Mouse (Mus musculus) midbrain, embryonic 14.5 days (tissue): ENCODE measurements around the gene Trip10. TPM values are rescaled to one million over a fixed set of nuclear protein-coding genes. Genes with fewer than 3 reads are reported as not detected.

Experiments used
- ATAC-seq: fragments of 200-750 bp; cut with Nextera tagmentation; 2 replicates; pipeline ENCODE4 v1.8.0; 2017; ENCODE audit warnings: moderate number of reproducible peaks, moderate library complexity; ENCODE audit not compliant: low FRiP score, low TSS enrichment
- DNase-seq: peaks from one replicate; pipeline ENCODE4 v3.0.0-alpha.2; 2015
- H3K27ac ChIP-seq: fragments of 300-500 bp; sonication (generic); replicated peaks from 2 replicates; pipeline ENCODE4 v1.5.1; 2014; ENCODE audit warnings: mild to moderate bottlenecking, low read depth, low read length, moderate library complexity
- H3K27me3 ChIP-seq: fragments of 300-500 bp; sonication (generic); 2 replicates; pipeline ENCODE4 v1.6.1; 2014; ENCODE audit warnings: low read length, control low read depth, mixed read lengths; ENCODE audit not compliant: control insufficient read depth, insufficient read depth
- H3K36me3 ChIP-seq: fragments of 300-500 bp; sonication (generic); 2 replicates; pipeline ENCODE4 v1.6.1; 2014; ENCODE audit warnings: low read length, control low read depth; ENCODE audit not compliant: control insufficient read depth, insufficient read depth
- H3K4me1 ChIP-seq: fragments of 300-500 bp; sonication (generic); 2 replicates; pipeline ENCODE4 v1.6.1; 2014; ENCODE audit warnings: mild to moderate bottlenecking, antibody characterized with exemption, low read length, control low read depth; ENCODE audit not compliant: control insufficient read depth, insufficient read depth
- H3K4me2 ChIP-seq: fragments of 300-500 bp; sonication (generic); 2 replicates; pipeline ENCODE4 v1.6.1; 2014; ENCODE audit warnings: mild to moderate bottlenecking, low read length, moderate library complexity
- H3K4me3 ChIP-seq: fragments of 300-500 bp; sonication (generic); replicated peaks from 2 replicates; pipeline ENCODE4 v1.5.1; 2014; ENCODE audit warnings: low read depth, low read length
- H3K9ac ChIP-seq: fragments of 300-500 bp; sonication (generic); replicated peaks from 2 replicates; pipeline ENCODE4 v1.6.1; 2014; ENCODE audit warnings: mild to moderate bottlenecking, low read length, moderate library complexity
- H3K9me3 ChIP-seq: fragments of 300-500 bp; sonication (generic); 2 replicates; pipeline ENCODE4 v1.6.1; 2016; ENCODE audit warnings: low read length, control low read depth, mixed read lengths; ENCODE audit not compliant: control insufficient read depth
- WGBS: fragments of 180-500 bp; shearing (Covaris S2); extraction: QIAGEN DNeasy Blood & Tissue Kit; methylation state at CpG from one replicate; pipeline ENCODE4 v1.1.7; 2014; 5-methylcytosine and 5-hydroxymethylcytosine counted together
- microRNA-seq: library from miRNA; unstranded; fragments of <30 nt; microRNA quantifications from one replicate; pipeline ENCODE4, GENCODE M21; 2016
- polyA plus RNA-seq: library from polyadenylated mRNA; unstranded; fragments of >200 nt; fragmentation: Nextera tagmentation; extraction: Ambion mirVana; gene quantifications from 2 replicates; pipeline ENCODE4 v1.2.1, GENCODE M21; 2014

Trip10 gene
- polyA plus RNA-seq, 1 experiment from 2014 or later = 7.2 TPM

DNA sequence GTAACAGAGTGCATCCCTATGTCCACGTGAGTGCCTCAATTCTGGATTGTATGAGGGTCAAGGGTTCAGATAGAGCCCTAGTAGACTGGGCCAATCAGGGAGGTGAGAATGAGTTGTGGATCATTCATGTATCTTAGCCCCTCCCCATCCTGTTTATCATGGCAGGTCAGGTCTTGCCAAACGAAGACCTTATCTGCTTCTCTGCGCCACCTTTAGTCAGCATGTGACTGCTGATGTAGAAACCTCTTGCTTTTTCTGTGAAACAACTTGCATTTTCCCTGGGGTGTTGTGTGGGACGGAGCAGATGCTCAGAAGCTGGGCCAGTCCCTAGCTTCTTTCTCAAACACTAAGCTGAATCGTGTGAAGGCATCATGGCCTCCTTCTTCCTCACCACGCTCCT, 57.8 kb downstream of the Trip10 start:
- ATAC-seq (no peak), DNase-seq (no peak)
- Histone ChIP-seq H3K27me3 (no peaks in the 10 kb centered on the region), H3K27ac (no peak overlapping the region), H3K4me2 (no peak overlapping the region), H3K9me3 (no peaks in the 10 kb centered on the region), H3K9ac (no peak overlapping the region), H3K4me1 (no peaks in the 10 kb centered on the region), H3K36me3 (no peaks in the 10 kb centered on the region), H3K4me3 (no peak overlapping the region)
- WGBS = 78% methylated on average over 6 of the region's 6 CpGs

DNA sequence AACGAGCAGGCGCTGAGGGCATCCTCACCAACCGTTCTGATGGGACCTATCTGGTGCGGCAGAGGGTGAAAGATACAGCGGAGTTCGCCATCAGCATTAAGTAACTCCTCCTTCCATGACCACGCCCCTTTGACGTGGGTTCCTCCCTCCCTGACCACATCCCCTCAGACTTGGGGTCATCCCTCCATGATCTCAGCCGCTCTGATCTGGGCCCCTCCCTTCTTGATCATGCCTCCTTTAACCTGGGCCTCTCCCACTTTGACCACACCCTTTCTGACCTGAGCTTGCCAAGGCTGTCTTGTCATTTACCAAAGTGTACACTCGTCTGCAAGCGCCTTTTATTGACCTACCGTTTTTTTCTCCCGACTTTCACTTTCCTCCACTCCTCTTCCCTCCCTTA, 62.5 kb downstream of the Trip10 start:
- Histone ChIP-seq H3K4me3 (no peak overlapping the region), H3K9ac (no peak overlapping the region), H3K27me3 (no peaks in the 10 kb centered on the region), H3K4me2 (no peak overlapping the region), H3K9me3 (no peaks in the 10 kb centered on the region), H3K36me3 (no peaks in the 10 kb centered on the region), H3K27ac (no peak overlapping the region), H3K4me1 (no peaks in the 10 kb centered on the region)
- 43% methylated on average over 13 of the region's 13 CpGs for WGBS
- ATAC-seq (no peak), DNase-seq (no peak)

Small RNA genes within 50 kb of the gene (microRNA-seq; reads per million reads assigned to microRNA genes)
- gene Mir6978 = not detected

Other genes with a start within 250 kb of the Trip10 start
- gene Pspn, start 249.4 kb upstream of the Trip10 start, polyA plus RNA-seq = not detected in 2 replicates
- gene Gtf2f1, start 238.2 kb upstream of the Trip10 start, polyA plus RNA-seq = 61.3 and 63.7 TPM in 2 replicates
- gene Gm17949, start 238.0 kb upstream of the Trip10 start, polyA plus RNA-seq = 0.24 and 0.42 TPM in 2 replicates
- gene Khsrp, start 217.9 kb upstream of the Trip10 start, polyA plus RNA-seq = 37.5 and 41.7 TPM in 2 replicates
- not detected in 2 replicates for gene Slc25a41, start 207.8 kb upstream of the Trip10 start, polyA plus RNA-seq
- gene Crb3, start 190.3 kb upstream of the Trip10 start, polyA plus RNA-seq = 1.2 and 1.7 TPM in 2 replicates
- 31.6 and 32.9 TPM in 2 replicates for gene Slc25a23, start 189.6 kb upstream of the Trip10 start, polyA plus RNA-seq
- gene Dennd1c, start 170.9 kb upstream of the Trip10 start, polyA plus RNA-seq = 3.3 and 3.4 TPM in 2 replicates
- gene Tubb4a, start 161.7 kb upstream of the Trip10 start, polyA plus RNA-seq = 324 and 344 TPM in 2 replicates
- 5.2 and 6.7 TPM in 2 replicates for gene Tnfsf9, start 144.1 kb upstream of the Trip10 start, polyA plus RNA-seq
- 1.1 and 1.4 TPM in 2 replicates for gene Cd70, start 99.7 kb upstream of the Trip10 start, polyA plus RNA-seq
- gene Tnfsf14, start 55.3 kb upstream of the Trip10 start, polyA plus RNA-seq = not detected in 2 replicates
- 2.0 and 2.6 TPM in 2 replicates for gene C3, start 21.3 kb upstream of the Trip10 start, polyA plus RNA-seq
- 19.6 and 20.9 TPM in 2 replicates for gene Gpr108, start 1.0 kb upstream of the Trip10 start, polyA plus RNA-seq
- 0.51 and 1.6 TPM in 2 replicates for gene Vav1, start 29.6 kb downstream of the Trip10 start, polyA plus RNA-seq
- 1.1 and 4.7 TPM in 2 replicates for gene Adgre1, start 109.2 kb downstream of the Trip10 start, polyA plus RNA-seq